Mouse (Mus musculus) MEL (cell line): ENCODE data around the gene Mylip. TPM values are rescaled to one million over a fixed set of nuclear protein-coding genes. Genes with fewer than 3 reads are reported as not detected.

Source experiments
- DNase-seq: peaks from one replicate; pipeline ENCODE4 v3.0.0; 2011; ENCODE audit warnings: low read depth, low spot score
- H3K27ac ChIP-seq: 2 replicates; pipeline ENCODE4 v1.5.1; 2012; ENCODE audit warnings: low read depth, mild to moderate bottlenecking, control low read depth, low read length, moderate library complexity; ENCODE audit not compliant: control insufficient read depth
- H3K27me3 ChIP-seq, 2 experiments: fragments of 150-350 bp in 1 of 2; sonication (generic) in 1 of 2; 2 replicates each; pipeline ENCODE4 v1.6.1; 2012; ENCODE audit warnings: low read length in 2 of 2, mild to moderate bottlenecking in 2 of 2, improper control_type of control experiment in 1 of 2, moderate library complexity in 1 of 2; ENCODE audit not compliant: insufficient read depth in 2 of 2, control insufficient read depth in 1 of 2
- H3K36me3 ChIP-seq, 2 experiments: 2 replicates each; pipeline ENCODE4 v1.6.1; 2012 to 2014; ENCODE audit warnings: low read length in 2 of 2, improper control_type of control experiment in 1 of 2, inconsistent platforms in 1 of 2, mild to moderate bottlenecking in 1 of 2; ENCODE audit not compliant: insufficient read depth in 2 of 2, control insufficient read depth in 1 of 2
- H3K4me1 ChIP-seq, 2 experiments: fragments of 150-350 bp in 1 of 2; sonication (generic) in 1 of 2; 2 replicates each; pipeline ENCODE4 v1.6.1; 2012; ENCODE audit warnings: low read length in 2 of 2, improper control_type of control experiment in 1 of 2, mild to moderate bottlenecking in 1 of 2; ENCODE audit not compliant: insufficient read depth in 2 of 2, control insufficient read depth in 1 of 2
- H3K4me3 ChIP-seq, 2 experiments: fragments of 150-350 bp in 1 of 2; sonication (generic) in 1 of 2; 2 replicates each; pipeline ENCODE4 v1.5.1; 2012; ENCODE audit warnings: low read depth in 2 of 2, low read length in 2 of 2, mild to moderate bottlenecking in 2 of 2, moderate library complexity in 2 of 2, control low read depth in 1 of 2, improper control_type of control experiment in 1 of 2; ENCODE audit not compliant: control insufficient read depth in 1 of 2, insufficient read depth in 1 of 2
- H3K79me2 ChIP-seq: 2 replicates; pipeline ENCODE4 v1.6.1; 2012; ENCODE audit warnings: mild to moderate bottlenecking, low read length, moderate library complexity; ENCODE audit not compliant: control insufficient read depth, poor library complexity, insufficient read depth
- H3K9ac ChIP-seq: 2 replicates; pipeline ENCODE4 v1.6.1; 2012; ENCODE audit warnings: low read depth, mild to moderate bottlenecking, control low read depth, low read length, moderate library complexity; ENCODE audit not compliant: control insufficient read depth, poor library complexity, severe bottlenecking
- H3K9me3 ChIP-seq: fragments of 150-350 bp; sonication (generic); replicated peaks from 2 replicates; pipeline ENCODE4 v1.6.1; 2012; ENCODE audit warnings: mild to moderate bottlenecking, low read length, improper control_type of control experiment, moderate library complexity; ENCODE audit not compliant: insufficient read depth
- BHLHE40 ChIP-seq: IDR thresholded peaks from 2 replicates; pipeline ENCODE4 v1.6.1; 2012; ENCODE audit warnings: low read depth, mild to moderate bottlenecking, inconsistent platforms, low read length, improper control_type of control experiment, borderline replicate concordance
- CTCF ChIP-seq, 3 experiments: IDR thresholded peaks in 2 of 3; conservative IDR thresholded peaks in 1 of 3; 2 replicates each; pipeline ENCODE4 v1.5.1; 2011 to 2012; ENCODE audit warnings: low read length in 3 of 3, low read depth in 2 of 3, mild to moderate bottlenecking in 2 of 3, improper control_type of control experiment in 1 of 3, inconsistent platforms in 1 of 3, mixed read lengths in 1 of 3, moderate library complexity in 1 of 3; ENCODE audit not compliant: control insufficient read depth in 1 of 3, insufficient read depth in 1 of 3, poor library complexity in 1 of 3, severe bottlenecking in 1 of 3
- E2F4 ChIP-seq: IDR thresholded peaks from 2 replicates; pipeline ENCODE4 v1.6.1; 2011; ENCODE audit warnings: low read depth, low read length, improper control_type of control experiment, borderline replicate concordance
- ETS1 ChIP-seq: IDR thresholded peaks from 2 replicates; pipeline ENCODE4 v1.6.1; 2012; ENCODE audit warnings: low read depth, mild to moderate bottlenecking, inconsistent platforms, low read length, improper control_type of control experiment, moderate library complexity
- GABPA ChIP-seq: IDR thresholded peaks from 2 replicates; pipeline ENCODE4 v1.6.1; 2012; ENCODE audit warnings: low read depth, mild to moderate bottlenecking, inconsistent platforms, low read length, improper control_type of control experiment, moderate library complexity
- GATA1 ChIP-seq: IDR thresholded peaks from 2 replicates; pipeline ENCODE4 v1.6.1; 2011; ENCODE audit warnings: low read depth, low read length, improper control_type of control experiment
- HCFC1 ChIP-seq: IDR thresholded peaks from 2 replicates; pipeline ENCODE4 v1.6.1; 2012; ENCODE audit warnings: low read depth, mild to moderate bottlenecking, inconsistent platforms, low read length, improper control_type of control experiment, moderate library complexity
- MAFK ChIP-seq: IDR thresholded peaks from 2 replicates; pipeline ENCODE4 v1.6.1; 2011; ENCODE audit warnings: low read depth, mild to moderate bottlenecking, low read length, improper control_type of control experiment, borderline replicate concordance
- MEF2A ChIP-seq: IDR thresholded peaks from 2 replicates; pipeline ENCODE4 v1.6.1; 2014; ENCODE audit warnings: low read depth, mild to moderate bottlenecking, inconsistent platforms, low read length, improper control_type of control experiment; ENCODE audit not compliant: poor library complexity, insufficient replicate concordance, severe bottlenecking; ENCODE audit errors: extremely low read depth
- MXI1 ChIP-seq: IDR thresholded peaks from 2 replicates; pipeline ENCODE4 v1.6.1; 2011; ENCODE audit warnings: mild to moderate bottlenecking, low read depth, low read length, improper control_type of control experiment
- MYB ChIP-seq: IDR thresholded peaks from 2 replicates; pipeline ENCODE4 v1.6.1; 2011; ENCODE audit warnings: mild to moderate bottlenecking, low read depth, low read length, improper control_type of control experiment
- NELFE ChIP-seq: IDR thresholded peaks from 2 replicates; pipeline ENCODE4 v1.6.1; 2011; ENCODE audit warnings: low read depth, low read length, improper control_type of control experiment
- NRF1 ChIP-seq: IDR thresholded peaks from 2 replicates; pipeline ENCODE4 v1.6.1; 2014; ENCODE audit warnings: low read depth, mild to moderate bottlenecking, inconsistent platforms, low read length, improper control_type of control experiment, moderate library complexity; ENCODE audit not compliant: poor library complexity, insufficient read depth, severe bottlenecking
- POLR2A ChIP-seq, 2 experiments: IDR thresholded peaks; 2 replicates each; pipeline ENCODE4 v1.6.1; 2011 to 2012; ENCODE audit warnings: low read length in 2 of 2, mild to moderate bottlenecking in 2 of 2, control low read depth in 1 of 2, improper control_type of control experiment in 1 of 2, low read depth in 1 of 2, moderate library complexity in 1 of 2; ENCODE audit not compliant: control insufficient read depth in 1 of 2, insufficient read depth in 1 of 2, poor library complexity in 1 of 2
- RAD21 ChIP-seq: IDR thresholded peaks from 2 replicates; pipeline ENCODE4 v1.6.1; 2011; ENCODE audit warnings: mild to moderate bottlenecking, low read depth, low read length, improper control_type of control experiment
- RCOR1 ChIP-seq: IDR thresholded peaks from 2 replicates; pipeline ENCODE4 v1.6.1; 2012; ENCODE audit warnings: low read depth, mild to moderate bottlenecking, inconsistent platforms, low read length, improper control_type of control experiment
- SIN3A ChIP-seq: IDR thresholded peaks from 2 replicates; pipeline ENCODE4 v1.6.1; 2012; ENCODE audit warnings: low read length, improper control_type of control experiment, inconsistent platforms
- SMC3 ChIP-seq: IDR thresholded peaks from 2 replicates; pipeline ENCODE4 v1.6.1; 2011; ENCODE audit warnings: low read depth, low read length, improper control_type of control experiment
- TAL1 ChIP-seq: IDR thresholded peaks from 2 replicates; pipeline ENCODE4 v1.6.1; 2012; ENCODE audit warnings: mild to moderate bottlenecking, inconsistent platforms, low read length, moderate library complexity, mixed read lengths
- TBP ChIP-seq: IDR thresholded peaks from 2 replicates; pipeline ENCODE4 v1.8.0; 2011; ENCODE audit warnings: low read depth, low read length, improper control_type of control experiment
- TCF12 ChIP-seq: IDR thresholded peaks from 2 replicates; pipeline ENCODE4 v1.6.1; 2014; ENCODE audit warnings: low read depth, mild to moderate bottlenecking, inconsistent platforms, low read length, improper control_type of control experiment, moderate library complexity
- UBTF ChIP-seq: IDR thresholded peaks from 2 replicates; pipeline ENCODE4 v1.6.1; 2012; ENCODE audit warnings: low read depth, mild to moderate bottlenecking, inconsistent platforms, low read length, improper control_type of control experiment, moderate library complexity, borderline replicate concordance; ENCODE audit not compliant: insufficient read depth
- USF2 ChIP-seq, 2 experiments: IDR thresholded peaks; 2 replicates each; pipeline ENCODE4 v1.6.1; 2011 to 2012; ENCODE audit warnings: improper control_type of control experiment in 2 of 2, low read length in 2 of 2, borderline replicate concordance in 1 of 2, inconsistent platforms in 1 of 2, low read depth in 1 of 2, mild to moderate bottlenecking in 1 of 2; ENCODE audit not compliant: insufficient read depth in 1 of 2
- ZC3H11A ChIP-seq: IDR thresholded peaks from 2 replicates; pipeline ENCODE4 v1.6.1; 2012; ENCODE audit warnings: low read depth, mild to moderate bottlenecking, inconsistent platforms, low read length, improper control_type of control experiment
- ZKSCAN1 ChIP-seq: IDR thresholded peaks from 2 replicates; pipeline ENCODE4 v1.6.1; 2012; ENCODE audit warnings: low read depth, mild to moderate bottlenecking, inconsistent platforms, low read length, improper control_type of control experiment, moderate library complexity
- ZMIZ1 ChIP-seq: IDR thresholded peaks from 2 replicates; pipeline ENCODE4 v1.6.1; 2012; ENCODE audit warnings: low read depth, mild to moderate bottlenecking, inconsistent platforms, low read length, improper control_type of control experiment, moderate library complexity
- ZNF384 ChIP-seq: IDR thresholded peaks from 2 replicates; pipeline ENCODE4 v1.6.1; 2012; ENCODE audit warnings: low read depth, mild to moderate bottlenecking, inconsistent platforms, low read length, improper control_type of control experiment
- polyA plus RNA-seq, 2 experiments: library from polyadenylated mRNA; stranded (reverse) in 1 of 2; unstranded in 1 of 2; fragments of >175 nt in 1 of 2; fragments of >200 nt in 1 of 2; gene quantifications; 2 replicates each; pipeline versions ENCODE4 v1.2.1 to v1.2.4; 2012; ENCODE audit warnings: low replicate concordance in 2 of 2, low read depth in 1 of 2; ENCODE audit not compliant: insufficient read length in 2 of 2, insufficient read depth in 1 of 2, missing spikeins in 1 of 2
- total RNA-seq: library from RNA; depleted of rRNA; stranded (reverse); fragments of 300-350 nt; gene quantifications from 2 replicates; pipeline ENCODE4 v1.2.3, GENCODE M21; 2012

Mylip gene
- total and polyA plus RNA-seq, 3 experiments, result 1.4 to 7.6 TPM; not detected in 1

GRCm38 (mm10) chr13:45396724-45397123 lies 7.2 kb downstream of the Mylip start:
- Histone ChIP-seq H3K9me3 (no peaks in the 10 kb centered on the region), H3K36me3 (peaks cover 2 to 15% of the 10 kb centered on the region in 2 experiments; a peak in 2 of 4 replicates), H3K4me1 (peaks cover 6 to 8% of the 10 kb centered on the region in 2 experiments), H3K27ac (no peak overlapping the region), H3K4me3 (no peak overlapping the region), H3K27me3 (no peaks in the 10 kb centered on the region), H3K79me2 (peaks cover 3% of the 10 kb centered on the region), H3K9ac (no peak overlapping the region)
- TF ChIP-seq NRF1 (no peak), MAFK (no peak), TBP (no peak), RAD21 (no peak), E2F4 (no peak), RCOR1 (no peak), SIN3A (no peak), ZKSCAN1 (no peak), MEF2A (no peak), TAL1 (no peak), SMC3 (no peak), ZC3H11A (no peak), TCF12 (no peak), BHLHE40 (no peak), MYB (no peak), HCFC1 (no peak), ZNF384 (no peak), NELFE (no peak), ETS1 (no peak)
- DNase-seq, result no peak

DNA sequence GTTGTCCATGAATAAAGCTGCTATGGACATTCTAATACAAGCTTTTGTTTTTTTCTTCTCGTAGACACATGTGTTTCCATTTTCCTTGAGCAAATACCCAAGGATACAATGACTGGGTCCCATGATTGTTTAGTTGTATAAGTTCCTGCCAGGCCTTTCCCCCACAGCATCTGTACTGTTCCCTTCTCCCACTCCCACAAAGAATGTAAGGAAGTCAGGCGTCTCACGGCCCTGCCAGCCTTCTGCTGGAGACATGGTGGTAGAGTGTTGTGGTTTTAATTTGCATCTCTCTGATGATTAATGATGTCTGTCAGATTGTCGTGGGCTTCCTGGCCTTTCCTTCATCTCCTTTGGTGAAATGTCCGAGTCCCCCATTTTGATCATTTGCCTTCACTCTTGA lies 7.7 kb downstream of the Mylip start:
- H3K27ac ChIP-seq, result no peak overlapping the region
- H3K4me3 ChIP-seq, result no peak overlapping the region
- no peaks in the 10 kb centered on the region for H3K9me3 ChIP-seq
- TF ChIP-seq UBTF, result no peak
- TF ChIP-seq MYB, result no peak
- TF ChIP-seq GABPA, result no peak
- no peak for TF ChIP-seq POLR2A (IDR thresholded peaks at IDR 0.05; ENCODE audit: control insufficient read depth in 1 of 2, insufficient read depth in 1 of 2, low read depth in 1 of 2, low read length in 2 of 2, poor library complexity in 1 of 2)
- TF ChIP-seq ZMIZ1, result no peak
- TF ChIP-seq MXI1, result no peak
- no peak for TF ChIP-seq NELFE
- TF ChIP-seq ZKSCAN1, result no peak
- no peak for TF ChIP-seq SIN3A
- TF ChIP-seq CTCF (IDR thresholded peaks at IDR 0.05 in 2 of 3, conservative IDR thresholded peaks at IDR 0.05 in 1 of 3; ENCODE audit: control insufficient read depth in 1 of 3, insufficient read depth in 1 of 3, low read depth in 2 of 3, low read length in 3 of 3, poor library complexity in 1 of 3, severe bottlenecking in 1 of 3), result no peak
- no peak for TF ChIP-seq USF2 (IDR thresholded peaks at IDR 0.05; ENCODE audit: borderline replicate concordance in 1 of 2, insufficient read depth in 1 of 2, low read depth in 1 of 2, low read length in 2 of 2)
- TF ChIP-seq MEF2A, result no peak
- no peak for TF ChIP-seq GATA1
- H3K36me3 ChIP-seq, result peaks cover 2 to 11% of the 10 kb centered on the region in 2 experiments; a peak in 2 of 4 replicates
- H3K79me2 ChIP-seq, result peaks cover 3% of the 10 kb centered on the region
- peaks cover 4 to 8% of the 10 kb centered on the region in 2 experiments for H3K4me1 ChIP-seq
- H3K27me3 ChIP-seq, result no peaks in the 10 kb centered on the region
- H3K9ac ChIP-seq, result no peak overlapping the region
- DNase-seq, result no peak
